Mouse (Mus musculus) bone marrow macrophage, adult 2 months (primary cell): ENCODE results near the gene Runx3.

Experiments used
- CTCF ChIP-seq: IDR thresholded peaks from 2 replicates; pipeline ENCODE4 v1.5.1; 2012; ENCODE audit warnings: low read depth, mild to moderate bottlenecking, low read length, moderate library complexity
- POLR2A ChIP-seq: IDR thresholded peaks from 2 replicates; pipeline ENCODE4 v1.6.1; 2012; ENCODE audit warnings: mild to moderate bottlenecking, low read depth, low read length, borderline replicate concordance

DNA sequence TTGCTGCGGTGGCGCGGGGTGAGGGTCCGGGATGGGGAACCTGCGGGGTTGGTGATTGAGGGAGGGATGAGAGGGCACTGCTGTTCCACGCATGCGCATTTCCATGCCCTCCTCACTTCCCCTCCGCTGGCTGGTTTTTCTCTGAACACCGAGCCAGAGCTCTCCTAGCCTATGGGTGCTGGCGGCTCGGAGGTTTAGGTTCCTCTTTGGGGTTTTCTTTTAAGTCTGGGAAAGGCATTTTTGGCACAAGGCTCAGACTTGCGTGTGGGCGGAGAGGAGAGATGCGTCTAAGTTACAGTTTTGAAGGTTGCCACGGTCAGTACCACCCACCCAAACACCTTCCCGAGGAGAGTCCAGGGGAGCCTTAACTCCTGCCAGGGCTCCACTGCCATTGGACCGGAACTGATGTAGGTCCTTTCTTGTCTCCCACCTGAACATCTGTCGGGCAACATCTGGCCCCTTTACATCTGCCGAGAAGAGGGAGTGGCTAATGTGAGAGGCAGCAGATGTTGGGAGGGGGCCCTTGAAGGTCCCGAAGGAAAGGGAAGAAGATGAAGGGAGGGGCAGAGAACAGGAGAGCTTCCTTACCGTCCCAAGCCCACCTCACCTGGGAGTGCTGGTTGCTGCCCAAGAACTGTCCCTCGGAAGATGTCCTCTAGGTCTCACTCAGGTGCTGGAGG, 8.5 kb downstream of the Runx3 start:
- no peak for TF ChIP-seq CTCF
- no peak for TF ChIP-seq POLR2A
